Mouse (Mus musculus) kidney, adult 2 months (tissue): ENCODE measurements around the gene Slfn5. TPM values are rescaled to one million over a fixed set of nuclear protein-coding genes. Genes with fewer than 3 reads are reported as not detected.
A peak's percentile ranks its signal among the peaks of the same experiment; 100 is the strongest.
"Not testable (repeated sequence)": the region's sequence is repeated elsewhere in the genome, so short reads cannot be mapped to it uniquely, and the experiment has no call there.

Source experiments
- DNase-seq: peaks from one replicate; pipeline ENCODE4 v3.0.0; 2021
- H3K27ac ChIP-seq: fragments of 200-500 bp; 2 replicates; pipeline ENCODE4 v1.5.1; 2012; ENCODE audit warnings: low read depth, low read length, control low read depth, inconsistent platforms; ENCODE audit not compliant: insufficient read depth
- H3K27me3 ChIP-seq: fragments of 200-500 bp; replicated peaks from 2 replicates; pipeline ENCODE4 v1.6.1; 2012; ENCODE audit warnings: mild to moderate bottlenecking, moderate library complexity, low read length, inconsistent platforms; ENCODE audit not compliant: control insufficient read depth, insufficient read depth
- H3K36me3 ChIP-seq: fragments of 200-500 bp; 2 replicates; pipeline ENCODE4 v1.6.1; 2012; ENCODE audit warnings: mild to moderate bottlenecking, moderate library complexity, low read length, inconsistent platforms; ENCODE audit not compliant: control insufficient read depth, insufficient read depth
- H3K4me1 ChIP-seq: fragments of 200-500 bp; 2 replicates; pipeline ENCODE4 v1.6.1; 2011; ENCODE audit warnings: low read length; ENCODE audit not compliant: control insufficient read depth, insufficient read depth
- H3K4me3 ChIP-seq: fragments of 200-500 bp; 2 replicates; pipeline ENCODE4 v1.5.1; 2011; ENCODE audit warnings: mild to moderate bottlenecking, low read depth, low read length, control low read depth; ENCODE audit not compliant: insufficient read depth
- CTCF ChIP-seq: fragments of 200-500 bp; conservative IDR thresholded peaks from 2 replicates; pipeline ENCODE4 v1.5.1; 2011; ENCODE audit warnings: low read depth, mild to moderate bottlenecking, control low read depth, low read length, moderate library complexity, mixed read lengths; ENCODE audit not compliant: insufficient read depth, insufficient read length
- POLR2A ChIP-seq: fragments of 200-500 bp; IDR thresholded peaks from one replicate; pipeline ENCODE4 v1.6.1; 2011; ENCODE audit warnings: low read depth, low read length, control low read depth
- WGBS: fragments of 180-500 bp; shearing (Covaris S2); methylation state at CpG from one replicate; pipeline ENCODE4 v1.1.7; 2018; 5-methylcytosine and 5-hydroxymethylcytosine counted together
- polyA plus RNA-seq: library from polyadenylated mRNA; depleted of rRNA; stranded (reverse); fragments of >200 nt; gene quantifications from 2 replicates; pipeline ENCODE4 v1.2.3, GENCODE M21; 2012

Slfn5 gene
- polyA plus RNA-seq, 1 experiment = 21.4 TPM

DNA sequence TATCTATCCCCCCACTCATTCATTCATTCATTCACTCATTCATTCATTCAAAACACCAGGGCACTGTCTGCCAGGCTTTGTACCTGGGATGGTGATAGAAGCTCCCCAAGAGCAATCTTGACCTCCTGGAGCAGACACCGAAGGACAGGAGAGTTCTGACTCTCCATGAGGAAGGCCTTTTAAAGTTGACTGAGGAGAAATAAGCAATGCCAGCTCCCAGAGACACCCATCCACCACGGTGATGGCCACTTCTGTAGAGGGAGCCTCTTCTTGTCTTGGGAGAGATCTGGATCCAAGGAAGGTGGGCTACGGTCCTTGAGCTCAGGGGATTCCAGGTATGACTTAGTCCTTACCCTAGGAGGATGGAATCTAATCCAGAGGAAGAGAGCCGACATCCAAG lies 40.9 kb upstream of the Slfn5 start, which contains the start of gene Unc45b:
Gene Unc45b (plus strand): TSS at position 301 of the 400 bp plus-strand sequence.
- no peak for TF ChIP-seq POLR2A
- TF ChIP-seq CTCF = no peak
- WGBS = 92% methylated on average over 4 of the region's 4 CpGs
- H3K27ac ChIP-seq = no peak within 1 kb of the TSS

GRCm38 (mm10) chr11:82910679-82911389 lies 40.3 kb upstream of the Slfn5 start:
- 68% methylated on average over 11 of the region's 11 CpGs for WGBS
- H3K27ac ChIP-seq = no peak overlapping the region
- H3K4me1 ChIP-seq = no peaks in the 10 kb centered on the region; the same call in 1 of the 2 replicates
- DNase-seq = no peak
- H3K36me3 ChIP-seq = no peaks in the 10 kb centered on the region
- no peak overlapping the region for H3K4me3 ChIP-seq
- no peaks in the 10 kb centered on the region; the same call in 1 of the 2 replicates for H3K27me3 ChIP-seq
- TF ChIP-seq CTCF (no peak), POLR2A (no peak)

More for the DNA sequence above, 40.9 kb upstream of the Slfn5 start, which contains the start of gene Unc45b:
- Histone ChIP-seq H3K27me3 (no peaks in the 10 kb centered on the region; the same call in 1 of the 2 replicates), H3K36me3 (no peaks in the 10 kb centered on the region), H3K4me3 (no peak within 1 kb of the TSS), H3K4me1 (no peaks in the 10 kb centered on the region; the same call in 1 of the 2 replicates)
- no peak for DNase-seq

DNA sequence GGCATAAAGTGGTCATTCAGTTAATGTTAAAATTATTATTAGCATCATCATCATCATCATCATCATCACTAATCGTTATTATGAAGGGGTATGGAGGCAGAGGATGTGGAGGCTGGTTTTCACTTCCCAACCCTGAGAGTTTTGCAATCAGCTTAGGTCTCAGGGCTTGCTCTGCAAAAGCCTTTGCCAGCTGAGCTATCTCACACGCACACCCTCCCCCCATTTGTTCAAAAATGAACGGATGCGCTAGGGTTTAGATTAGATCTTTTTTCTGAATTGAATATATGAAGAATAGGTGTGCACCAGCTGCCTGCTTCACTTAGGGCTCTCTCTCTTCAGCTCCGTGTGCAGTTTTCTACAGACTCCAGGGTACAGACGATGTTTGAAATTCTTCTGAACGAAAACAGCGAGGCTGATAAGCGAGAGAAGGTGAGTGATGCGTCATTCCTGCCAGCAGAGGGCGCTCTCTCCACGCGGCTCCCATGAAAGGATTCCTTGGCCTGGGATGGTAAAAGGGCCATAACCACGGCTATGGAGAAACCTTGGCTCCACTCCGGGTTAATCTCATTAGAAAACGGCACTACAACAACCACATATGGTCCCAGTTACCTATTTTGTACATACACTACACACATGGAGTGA lies 36.3 kb upstream of the Slfn5 start:
- WGBS = 7% methylated on average over 16 of the region's 16 CpGs

GRCm38 (mm10) chr11:82920768-82921167 lies 30.4 kb upstream of the Slfn5 start:
- no peak for DNase-seq
- Histone ChIP-seq H3K4me3 (no peak overlapping the region), H3K36me3 (no peaks in the 10 kb centered on the region), H3K4me1 (no peaks in the 10 kb centered on the region), H3K27ac (no peak overlapping the region), H3K27me3 (no peaks in the 10 kb centered on the region)
- TF ChIP-seq CTCF = no peak
- no peak for TF ChIP-seq POLR2A
- 65% methylated on average over 10 of the region's 10 CpGs for WGBS

More for the DNA sequence above, 36.3 kb upstream of the Slfn5 start:
- no peaks in the 10 kb centered on the region for H3K36me3 ChIP-seq
- DNase-seq = peak; percentile 76
- no peaks in the 10 kb centered on the region; the same call in 1 of the 2 replicates for H3K27me3 ChIP-seq
- no peak overlapping the region for H3K27ac ChIP-seq
- H3K4me1 ChIP-seq = no peaks in the 10 kb centered on the region
- H3K4me3 ChIP-seq = no peak overlapping the region
- TF ChIP-seq POLR2A (no peak), CTCF (peak; percentile 98)

- Histone ChIP-seq H3K27ac (no peak overlapping the region), H3K27me3 (no peaks in the 10 kb centered on the region), H3K4me1 (no peaks in the 10 kb centered on the region), H3K4me3 (no peak overlapping the region), H3K36me3 (no peaks in the 10 kb centered on the region)
- WGBS = 74% methylated on average over 4 of the region's 4 CpGs
- TF ChIP-seq POLR2A = no peak
- no peak for TF ChIP-seq CTCF
- no peak for DNase-seq
These were observed 29.5 kb upstream of the Slfn5 start for GRCm38 (mm10) chr11:82921691-82922090.

DNA sequence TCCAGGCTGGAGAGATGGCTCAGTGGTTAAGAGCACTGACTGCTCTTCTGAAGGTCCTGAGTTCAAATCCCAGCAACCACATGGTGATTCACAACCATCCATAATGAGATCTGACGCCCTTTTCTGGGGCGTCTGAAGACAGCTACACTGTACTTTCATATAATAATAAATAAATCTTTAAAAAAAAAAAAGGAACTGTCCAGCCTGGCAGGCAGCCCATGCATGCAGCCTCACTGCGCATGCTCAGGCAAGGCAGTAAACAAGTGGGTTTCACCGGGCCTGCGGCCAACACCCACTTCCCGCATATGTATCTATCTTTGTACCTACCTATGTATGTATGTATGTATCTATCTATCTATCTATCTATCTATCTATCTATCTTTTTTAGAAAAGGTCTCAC lies 27.2 kb upstream of the Slfn5 start:
- 61% methylated on average over 6 of the region's 6 CpGs for WGBS
- not testable (repeated sequence) for H3K36me3 ChIP-seq, H3K4me3 ChIP-seq, DNase-seq, H3K27ac ChIP-seq, H3K27me3 ChIP-seq, H3K4me1 ChIP-seq

- WGBS = 61% methylated on average over 20 of the region's 20 CpGs
These were observed 22.1 kb upstream of the Slfn5 start for GRCm38 (mm10) chr11:82928897-82929632.

More at GRCm38 (mm10) chr11:82928897-82929632, 22.1 kb upstream of the Slfn5 start:
- Histone ChIP-seq H3K36me3 (no peaks in the 10 kb centered on the region), H3K27ac (no peak overlapping the region), H3K27me3 (no peaks in the 10 kb centered on the region; the same call in 1 of the 2 replicates), H3K4me1 (peaks cover 5% of the 10 kb centered on the region; the same call in 1 of the 2 replicates), H3K4me3 (no peak overlapping the region)
- TF ChIP-seq CTCF = no peak
- no peak for TF ChIP-seq POLR2A
- no peak for DNase-seq
